In genomic region chr2:125765029-125765428, GRCm38 (mm10) we compare ENCODE assay signal across 10 mouse cellular contexts. TPM values are rescaled to one million over a fixed set of nuclear protein-coding genes. Genes with fewer than 3 reads are reported as not detected.
DNase-seq lines count a peak whose midpoint lies in the region; ATAC-seq and TF ChIP-seq lines count a peak whose summit lies in the region.
"Had no signal": no experiment of that assay in that cellular context is flagged by ENCODE, and none has a peak within 500 bp of the region (broad histone marks: within the 10 kb centered on the region; RNA-seq: fewer than 3 reads in every experiment).

No protein-coding gene starts in this region.

- H3K4me2 ChIP-seq in kidney, postnatal 0 days (ENCODE audit: low read length): no peak overlapping the region
- no peak overlapping the region for H3K4me2 ChIP-seq in kidney, embryonic 16.5 days (replicated peaks; ENCODE audit: low read depth, low read length)
- H3K4me2 ChIP-seq: neural tube, embryonic 13.5 days had no signal

- peak; percentile 13 to 18 for DNase-seq in cerebellum, adult 18-20 months
- no peak for DNase-seq in cerebellum, postnatal 36 days
- peak; percentile 24 for DNase-seq in kidney, postnatal 0 days (ENCODE audit: low spot score)
- peak; percentile 45 for DNase-seq in adipocyte (ENCODE audit: low spot score)
- DNase-seq in lung, postnatal 4 days: peak; percentile 26 to 31
- DNase-seq in spleen, adult 18-20 months: no peak
- DNase-seq in layer of hippocampus, adult 18-20 months (ENCODE audit: low spot score in 2 of 2): no peak

- H3K4me3 ChIP-seq in kidney, postnatal 0 days (replicated peaks; ENCODE audit: low read depth, low read length): no peak overlapping the region
- no peak overlapping the region for H3K4me3 ChIP-seq in kidney, embryonic 16.5 days (ENCODE audit: low read length)
- H3K4me3 ChIP-seq: neural tube, embryonic 13.5 days had no signal

- H3K27me3 ChIP-seq in kidney, postnatal 0 days (ENCODE audit: insufficient read depth, low read length): no peaks in the 10 kb centered on the region
- H3K27me3 ChIP-seq in kidney, embryonic 16.5 days (ENCODE audit: insufficient read depth, low read length): no peaks in the 10 kb centered on the region
- H3K27me3 ChIP-seq: neural tube, embryonic 13.5 days had no signal

- H3K4me1 ChIP-seq in kidney, postnatal 0 days (replicated peaks; ENCODE audit: insufficient read depth, low read length): no peaks in the 10 kb centered on the region
- H3K4me1 ChIP-seq in kidney, embryonic 16.5 days (ENCODE audit: insufficient read depth, low read length): no peaks in the 10 kb centered on the region
- H3K4me1 ChIP-seq: neural tube, embryonic 13.5 days had no signal

- H3K27ac ChIP-seq in kidney, postnatal 0 days: no peak overlapping the region
- H3K27ac ChIP-seq in kidney, embryonic 16.5 days (ENCODE audit: low read length): no peak overlapping the region
- H3K27ac ChIP-seq: neural tube, embryonic 13.5 days had no signal

- peaks cover 47% of the 10 kb centered on the region for H3K36me3 ChIP-seq in kidney, postnatal 0 days (ENCODE audit: insufficient read depth, low read length)
- peaks cover 53% of the 10 kb centered on the region for H3K36me3 ChIP-seq in kidney, embryonic 16.5 days (ENCODE audit: insufficient read depth, low read length)

- 84% methylated on average over 3 of the region's 3 CpGs for WGBS in kidney, postnatal 0 days
- WGBS in kidney, embryonic 16.5 days: 82% methylated on average over 3 of the region's 3 CpGs

- 0 out of 2 replicates have a peak, but pooled peaks have one; percentile 17 for ATAC-seq in kidney, postnatal 0 days (replicated peaks; ENCODE audit: low FRiP score, low read depth)
- no peak; the same call in 1 of the 2 replicates for ATAC-seq in kidney, embryonic 16.5 days (ENCODE audit: low FRiP score, low TSS enrichment)
- ATAC-seq: inflammation-experienced regulatory T-cells, adult 6 months had no signal

- no peaks in the 10 kb centered on the region for H3K9me3 ChIP-seq in kidney, postnatal 0 days (replicated peaks; ENCODE audit: low read length)
- no peaks in the 10 kb centered on the region for H3K9me3 ChIP-seq in kidney, embryonic 16.5 days (ENCODE audit: low read length)
- H3K9me3 ChIP-seq: neural tube, embryonic 13.5 days had no signal

- TF ChIP-seq CTCF in kidney, postnatal 0 days (IDR thresholded peaks at IDR 0.05; ENCODE audit: low read depth): peak; percentile 66

- H3K9ac ChIP-seq in kidney, postnatal 0 days (ENCODE audit: low read depth, low read length): no peak overlapping the region
- no peak overlapping the region for H3K9ac ChIP-seq in kidney, embryonic 16.5 days (replicated peaks; ENCODE audit: low read length)
- H3K9ac ChIP-seq: neural tube, embryonic 13.5 days had no signal

RNA-seq across cellular contexts. Expression of gene Secisbp2l, which starts 17.6 kb away (rescaled TPM):
- 15.8 and 17.1 TPM in 2 replicates for polyA plus RNA-seq in kidney, postnatal 0 days (2015; fragmentation: Nextera tagmentation; extraction: Ambion mirVana)
- polyA plus RNA-seq in kidney, embryonic 16.5 days (2015; fragmentation: Nextera tagmentation; extraction: Ambion mirVana): 18.5 and 19.7 TPM in 2 replicates
- 10 to 100 TPM; 88.7 to 98.0 TPM for total RNA-seq in layer of hippocampus, adult 18-20 months (2021)

RNA-seq across cellular contexts. Expression of gene Shc4, which starts 41.1 kb away (rescaled TPM):
- 0.23 and 0.37 TPM in 2 replicates for polyA plus RNA-seq in kidney, postnatal 0 days (2015; fragmentation: Nextera tagmentation; extraction: Ambion mirVana)
- polyA plus RNA-seq in kidney, embryonic 16.5 days (2015; fragmentation: Nextera tagmentation; extraction: Ambion mirVana): 1.1 and 1.6 TPM in 2 replicates
- total RNA-seq in layer of hippocampus, adult 18-20 months (2021): 1 to 10 TPM; 4.1 to 4.2 TPM

Comparison
In these comparisons a context has a peak if more than half of its experiments do, and no peak if none do; other contexts are left out.
1. DNase-seq: peak in cerebellum, adult 18-20 months (2 of 2), kidney, postnatal 0 days (single experiment), adipocyte (single experiment) and lung, postnatal 4 days (2 of 2); none in cerebellum, postnatal 36 days (0 of 2), spleen, adult 18-20 months (0 of 2) and layer of hippocampus, adult 18-20 months (0 of 2).